Mouse (Mus musculus) limb, embryonic 15.5 days (tissue): ENCODE data around the gene Dot1l. TPM values are rescaled to one million over a fixed set of nuclear protein-coding genes. Genes with fewer than 3 reads are reported as not detected.
"Not testable (repeated sequence)": the region's sequence is repeated elsewhere in the genome, so short reads cannot be mapped to it uniquely, and the experiment has no call there.

Source experiments
- ATAC-seq: fragments of 200-750 bp; cut with Nextera tagmentation; 2 replicates; pipeline ENCODE4 v1.8.0; 2017; ENCODE audit warnings: low read depth, moderate TSS enrichment; ENCODE audit not compliant: insufficient number of reproducible peaks, low FRiP score, low TSS enrichment
- H3K27ac ChIP-seq: fragments of 300-500 bp; sonication (generic); 2 replicates; pipeline ENCODE4 v1.5.1; 2015; ENCODE audit warnings: moderate library complexity, mild to moderate bottlenecking, inconsistent platforms
- H3K27me3 ChIP-seq: fragments of 300-500 bp; sonication (generic); 2 replicates; pipeline ENCODE4 v1.6.1; 2015; ENCODE audit warnings: inconsistent platforms
- H3K36me3 ChIP-seq: fragments of 300-500 bp; sonication (generic); 2 replicates; pipeline ENCODE4 v1.6.1; 2015; ENCODE audit warnings: inconsistent platforms
- H3K4me1 ChIP-seq: fragments of 300-500 bp; sonication (generic); 2 replicates; pipeline ENCODE4 v1.6.1; 2015; ENCODE audit warnings: inconsistent platforms
- H3K4me2 ChIP-seq: fragments of 300-500 bp; sonication (generic); 2 replicates; pipeline ENCODE4 v1.6.1; 2015; ENCODE audit warnings: mild to moderate bottlenecking, inconsistent platforms
- H3K4me3 ChIP-seq: fragments of 300-500 bp; sonication (generic); 2 replicates; pipeline ENCODE4 v1.5.1; 2015; ENCODE audit warnings: mild to moderate bottlenecking, inconsistent platforms
- H3K9ac ChIP-seq: fragments of 300-500 bp; sonication (generic); 2 replicates; pipeline ENCODE4 v1.6.1; 2015; ENCODE audit warnings: inconsistent platforms
- H3K9me3 ChIP-seq: fragments of 300-500 bp; sonication (generic); 2 replicates; pipeline ENCODE4 v1.6.1; 2016; ENCODE audit warnings: inconsistent platforms
- WGBS: fragments of 180-500 bp; shearing (Covaris S2); methylation state at CpG from one replicate; pipeline ENCODE4 v1.1.7; 2015; 5-methylcytosine and 5-hydroxymethylcytosine counted together
- polyA plus RNA-seq: library from polyadenylated mRNA; unstranded; fragments of >200 nt; fragmentation: Nextera tagmentation; extraction: Ambion mirVana; gene quantifications from 2 replicates; pipeline ENCODE4 v1.2.1, GENCODE M21; 2015

Gene Dot1l
- polyA plus RNA-seq, 1 experiment from 2014 or later, result 15.3 TPM

DNA sequence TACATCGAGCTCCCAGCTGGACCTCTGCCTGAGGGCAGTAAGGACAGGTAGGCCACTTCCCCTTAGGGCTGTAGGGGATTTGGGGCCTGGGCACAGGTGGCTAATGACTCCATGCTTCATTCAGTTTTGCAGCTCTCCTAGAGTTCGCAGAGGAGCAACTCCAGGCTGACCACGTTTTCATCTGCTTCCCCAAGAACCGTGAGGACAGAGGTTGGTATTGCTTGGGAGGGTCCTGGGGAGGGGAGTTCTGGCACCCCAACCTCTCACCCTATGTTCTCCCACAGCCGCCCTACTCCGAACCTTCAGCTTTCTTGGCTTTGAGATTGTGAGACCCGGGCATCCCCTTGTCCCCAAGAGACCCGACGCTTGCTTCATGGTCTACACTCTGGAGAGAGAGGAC, 73.6 kb downstream of the Dot1l start:
- H3K4me2 ChIP-seq, result peak overlapping the region; percentile 91; the same call in 1 of the 2 replicates
- H3K4me3 ChIP-seq, result peak overlapping the region; percentile 74; the same call in 1 of the 2 replicates
- 73% methylated on average over 9 of the region's 9 CpGs for WGBS
- H3K36me3 ChIP-seq, result peaks cover 20% of the 10 kb centered on the region
- not testable (repeated sequence) for ATAC-seq, H3K27ac ChIP-seq, H3K9me3 ChIP-seq, H3K9ac ChIP-seq, H3K27me3 ChIP-seq
- H3K4me1 ChIP-seq, result peaks cover 37% of the 10 kb centered on the region

DNA sequence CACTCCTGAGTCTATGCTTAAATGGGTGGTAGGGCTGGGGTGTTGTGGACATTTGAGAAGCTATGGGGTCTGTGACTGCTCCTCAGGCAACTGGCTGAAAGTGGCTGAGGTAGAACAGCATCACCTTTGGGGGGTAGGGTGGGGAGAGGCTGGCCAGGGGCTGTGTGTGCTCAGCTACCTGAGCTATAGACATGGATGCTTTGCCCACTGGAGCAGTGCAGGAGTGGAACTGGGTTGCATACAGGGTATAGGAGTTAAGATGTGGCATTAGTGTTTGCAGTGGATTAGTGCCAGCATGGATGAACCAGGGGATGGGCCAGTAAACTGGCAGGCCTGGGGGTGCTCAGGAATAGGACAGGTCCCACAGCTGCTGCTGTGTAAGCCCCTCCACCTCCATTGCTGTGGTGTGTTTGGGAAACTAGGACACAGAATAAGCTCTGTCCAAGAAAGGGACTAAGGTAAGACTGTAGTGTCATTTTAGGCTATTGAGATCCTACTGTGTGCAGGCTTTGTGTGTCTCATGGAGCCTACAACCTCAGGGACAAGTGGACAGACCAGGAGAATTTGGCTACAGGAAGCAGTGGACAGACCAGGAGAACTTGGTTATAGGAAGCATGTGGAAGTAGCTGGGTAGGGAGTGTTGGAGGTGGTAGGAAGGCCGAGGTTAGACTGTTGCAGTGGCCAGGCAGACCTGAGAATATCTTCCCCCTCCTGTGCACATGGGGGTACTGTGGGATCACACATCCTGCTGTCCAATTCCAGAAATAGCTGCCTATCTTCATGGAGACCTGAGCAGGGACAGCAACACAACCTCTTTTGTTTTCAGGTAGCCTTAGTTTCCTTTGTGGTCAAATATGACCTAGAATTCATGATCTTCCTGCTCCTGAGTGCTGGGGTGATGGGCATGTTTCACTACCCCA, 74.6 kb downstream of the Dot1l start:
- H3K4me1 ChIP-seq, result peaks cover 37% of the 10 kb centered on the region

DNA sequence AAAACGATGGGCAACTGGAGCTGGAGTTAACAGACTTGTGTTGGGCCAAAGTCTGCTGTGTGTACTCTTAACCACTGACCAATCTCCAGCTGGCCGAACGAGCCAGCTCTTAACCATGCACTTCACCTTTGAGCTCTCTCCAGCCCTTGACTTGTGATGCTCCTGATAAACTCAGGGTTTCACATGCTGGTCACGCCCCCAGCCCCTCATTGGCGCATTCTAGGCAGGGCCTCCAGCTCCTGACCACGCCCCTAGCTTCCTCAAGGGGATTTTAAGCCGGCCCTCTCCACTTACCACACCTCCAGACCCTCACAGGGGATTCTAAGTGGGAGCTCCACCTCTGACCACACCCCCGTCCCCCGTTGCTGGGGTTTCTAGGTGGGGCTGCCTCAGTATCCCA, 76.1 kb downstream of the Dot1l start:
- peaks cover 34% of the 10 kb centered on the region for H3K27me3 ChIP-seq
- no peak overlapping the region for H3K27ac ChIP-seq
- no peak overlapping the region for H3K9ac ChIP-seq
- no peak overlapping the region for H3K4me2 ChIP-seq
- no peak for ATAC-seq
- 5% methylated on average over 9 of the region's 9 CpGs for WGBS
- peaks cover 45% of the 10 kb centered on the region for H3K4me1 ChIP-seq
- H3K4me3 ChIP-seq, result no peak overlapping the region
- peaks cover 20% of the 10 kb centered on the region for H3K36me3 ChIP-seq
- no peaks in the 10 kb centered on the region for H3K9me3 ChIP-seq

More for the DNA sequence above, 74.6 kb downstream of the Dot1l start:
- WGBS, result 67% methylated on average over 1 of the region's 1 CpGs
- peaks cover 19% of the 10 kb centered on the region for H3K27me3 ChIP-seq
- H3K36me3 ChIP-seq, result peaks cover 20% of the 10 kb centered on the region
- no peak overlapping the region for H3K27ac ChIP-seq
- H3K9me3 ChIP-seq, result no peaks in the 10 kb centered on the region
- no peak overlapping the region for H3K4me3 ChIP-seq
- H3K4me2 ChIP-seq, result no peak overlapping the region
- H3K9ac ChIP-seq, result no peak overlapping the region
- ATAC-seq, result no peak

DNA sequence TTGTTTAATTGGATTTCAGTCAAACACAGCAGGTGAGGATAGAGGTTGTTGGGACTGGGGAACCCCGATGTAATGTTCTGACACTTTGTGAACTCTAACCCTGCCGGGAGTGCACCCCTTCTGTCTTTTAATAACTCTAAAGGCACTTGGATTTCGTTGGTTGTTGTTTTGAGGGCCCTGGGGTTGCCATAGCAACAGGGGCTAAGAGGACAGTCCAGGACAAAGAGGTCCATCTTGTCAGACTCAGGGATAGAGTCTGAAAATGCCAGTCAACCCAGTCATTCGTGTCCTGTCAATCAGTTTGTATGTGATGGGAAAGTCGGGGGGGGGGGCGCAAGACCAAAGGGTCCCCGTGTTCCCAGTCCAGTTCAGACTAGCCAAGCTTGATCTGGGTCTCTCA, 77.8 kb downstream of the Dot1l start:
- Histone ChIP-seq H3K4me1 (peaks cover 42% of the 10 kb centered on the region), H3K27me3 (peaks cover 45% of the 10 kb centered on the region), H3K4me2 (no peak overlapping the region), H3K4me3 (no peak overlapping the region), H3K9ac (no peak overlapping the region), H3K27ac (no peak overlapping the region), H3K9me3 (no peaks in the 10 kb centered on the region), H3K36me3 (peaks cover 20% of the 10 kb centered on the region)
- ATAC-seq, result no peak
- 75% methylated on average over 7 of the region's 7 CpGs for WGBS

DNA sequence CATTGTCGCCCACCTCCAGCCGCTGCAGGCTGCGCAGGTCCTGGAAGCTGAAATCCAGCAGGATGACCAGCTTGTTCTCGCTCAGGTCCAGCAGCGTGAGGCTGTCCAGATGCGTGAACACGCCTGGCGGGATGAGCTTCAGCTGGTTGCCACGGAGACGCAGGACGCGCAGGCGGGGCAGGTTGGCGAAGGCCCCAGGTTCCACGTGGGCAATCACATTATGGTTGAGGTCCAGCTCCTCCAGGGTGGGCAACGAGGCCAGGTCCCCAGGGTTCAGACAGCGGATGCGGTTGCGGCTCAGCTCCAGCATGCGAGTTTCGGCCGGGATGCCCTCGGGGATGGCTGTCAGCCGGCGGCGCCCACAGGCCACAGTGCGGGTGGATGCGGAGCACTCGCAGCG, 80.6 kb downstream of the Dot1l start:
- WGBS, result 53% methylated on average over 30 of the region's 30 CpGs
- no peak for ATAC-seq
- H3K4me1 ChIP-seq, result peaks cover 18% of the 10 kb centered on the region
- H3K27ac ChIP-seq, result no peak overlapping the region
- peaks cover under 1% of the 10 kb centered on the region for H3K36me3 ChIP-seq
- no peaks in the 10 kb centered on the region for H3K9me3 ChIP-seq
- H3K9ac ChIP-seq, result no peak overlapping the region
- peaks cover 53% of the 10 kb centered on the region for H3K27me3 ChIP-seq
- no peak overlapping the region for H3K4me2 ChIP-seq
- no peak overlapping the region for H3K4me3 ChIP-seq

DNA sequence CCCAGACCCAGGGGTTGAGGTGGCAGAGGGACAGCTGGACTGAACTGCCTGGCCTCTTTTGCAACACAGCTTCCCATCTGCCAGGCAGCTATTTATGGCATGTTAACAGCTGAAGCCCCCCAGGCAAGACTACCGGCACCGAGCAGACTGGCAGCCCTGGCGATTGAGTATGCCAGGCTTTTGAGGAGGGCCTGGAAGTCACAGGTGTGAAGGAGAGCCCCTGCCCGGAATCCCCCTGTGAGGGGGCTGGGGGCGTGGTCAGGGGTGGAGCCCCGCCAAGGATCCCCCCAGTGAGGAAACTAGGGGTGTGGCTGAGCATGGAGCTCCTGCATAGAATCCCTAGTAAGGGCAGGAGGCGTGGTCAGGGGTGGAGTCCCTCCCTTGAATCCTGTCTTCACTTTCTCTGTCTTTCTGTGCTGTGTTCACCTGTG, 82.0 kb downstream of the Dot1l start:
- no peak for ATAC-seq

DNA sequence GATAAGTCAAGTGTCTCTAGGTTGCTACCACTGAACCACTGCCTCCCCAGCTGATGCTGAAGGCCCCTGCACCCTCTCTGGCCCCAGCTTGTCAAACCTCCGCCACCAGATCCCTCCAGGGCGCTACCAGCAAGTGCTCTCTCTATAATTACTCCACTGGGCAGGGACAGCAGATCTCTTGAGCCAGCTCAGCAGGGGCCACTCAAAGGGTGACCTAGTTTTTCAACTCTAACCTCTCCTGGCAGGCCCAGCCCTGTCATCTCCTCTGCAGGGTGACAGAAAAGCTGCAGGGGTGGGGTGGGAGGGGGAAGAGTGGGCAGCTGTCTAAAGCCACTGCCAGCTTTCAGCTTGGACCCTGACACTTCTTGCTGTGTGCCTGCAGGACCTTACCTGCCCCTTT, 82.8 kb downstream of the Dot1l start:
- Histone ChIP-seq H3K27ac (no peak overlapping the region), H3K27me3 (peaks cover 73% of the 10 kb centered on the region), H3K4me1 (0 out of 2 replicates have a peak, but pooled peaks cover 10% of the 10 kb centered on the region), H3K4me3 (no peak overlapping the region), H3K9ac (no peak overlapping the region), H3K4me2 (no peak overlapping the region), H3K9me3 (no peaks in the 10 kb centered on the region), H3K36me3 (no peaks in the 10 kb centered on the region)
- 15% methylated on average over 2 of the region's 2 CpGs for WGBS
- ATAC-seq, result no peak

More for the DNA sequence above, 82.0 kb downstream of the Dot1l start:
- Histone ChIP-seq H3K4me2 (no peak overlapping the region), H3K27me3 (peaks cover 66% of the 10 kb centered on the region), H3K9ac (no peak overlapping the region), H3K36me3 (no peaks in the 10 kb centered on the region), H3K4me3 (no peak overlapping the region), H3K27ac (no peak overlapping the region), H3K9me3 (no peaks in the 10 kb centered on the region), H3K4me1 (0 out of 2 replicates have a peak, but pooled peaks cover 10% of the 10 kb centered on the region)
- WGBS, result 29% methylated on average over 7 of the region's 7 CpGs

DNA sequence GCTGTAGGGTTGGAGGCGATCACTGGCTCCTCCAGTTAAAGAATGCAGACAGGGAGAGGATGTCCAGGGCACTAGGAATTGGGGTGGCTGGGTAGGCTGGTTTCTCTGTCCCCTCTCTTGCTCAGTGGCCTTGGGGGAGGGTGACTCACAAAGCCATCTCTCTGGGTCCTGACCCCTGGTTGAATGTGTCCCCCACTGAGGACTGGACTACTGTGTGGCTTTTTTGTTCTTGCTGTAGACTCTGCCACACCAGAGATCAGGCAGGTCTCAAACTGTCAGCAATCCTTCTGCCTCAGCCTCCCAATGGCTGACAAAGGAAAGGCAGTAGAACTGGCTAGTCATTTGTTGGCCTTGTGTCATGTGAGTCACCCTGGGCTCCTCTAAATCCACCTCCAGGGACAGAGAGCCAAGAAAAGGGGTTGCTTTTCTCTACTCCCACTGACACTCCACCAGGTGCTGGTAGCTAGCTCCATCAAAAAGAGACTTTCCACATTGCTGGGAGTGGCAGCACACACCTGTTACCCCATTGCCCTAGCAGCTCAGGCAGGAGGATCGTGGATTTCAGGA, 83.4 kb downstream of the Dot1l start:
- ATAC-seq, result no peak
- H3K4me1 ChIP-seq, result peaks cover 12% of the 10 kb centered on the region
- H3K36me3 ChIP-seq, result no peaks in the 10 kb centered on the region
- H3K9ac ChIP-seq, result no peak overlapping the region
- WGBS, result 72% methylated on average over 2 of the region's 2 CpGs
- H3K9me3 ChIP-seq, result no peaks in the 10 kb centered on the region
- no peak overlapping the region for H3K4me3 ChIP-seq
- no peak overlapping the region for H3K4me2 ChIP-seq
- H3K27me3 ChIP-seq, result peaks cover 73% of the 10 kb centered on the region
- no peak overlapping the region for H3K27ac ChIP-seq

DNA sequence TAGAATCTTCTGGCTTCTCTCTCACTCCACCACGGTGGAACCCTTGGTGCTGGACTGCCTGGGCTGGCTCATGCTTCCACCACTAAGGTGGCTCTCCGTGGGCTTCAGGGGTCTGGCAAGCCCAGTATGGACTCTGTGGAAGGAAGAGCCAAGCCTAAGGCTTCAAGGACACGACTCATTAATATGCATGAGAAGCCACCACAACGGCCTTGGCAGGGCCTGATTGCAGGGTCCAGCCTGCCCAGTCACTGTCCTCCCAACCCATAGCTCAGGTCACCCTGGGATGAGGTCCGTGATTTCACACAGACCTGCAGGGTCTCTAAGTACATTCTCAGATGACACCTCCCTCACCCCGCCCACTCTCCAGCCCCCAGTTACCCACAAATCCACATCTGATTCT, 84.8 kb downstream of the Dot1l start:
- Histone ChIP-seq H3K9ac (no peak overlapping the region), H3K9me3 (no peaks in the 10 kb centered on the region), H3K4me2 (no peak overlapping the region), H3K27me3 (peaks cover 73% of the 10 kb centered on the region), H3K27ac (no peak overlapping the region), H3K4me1 (peaks cover 22% of the 10 kb centered on the region), H3K4me3 (no peak overlapping the region), H3K36me3 (no peaks in the 10 kb centered on the region)
- no peak for ATAC-seq
- WGBS, result 60% methylated on average over 6 of the region's 6 CpGs

DNA sequence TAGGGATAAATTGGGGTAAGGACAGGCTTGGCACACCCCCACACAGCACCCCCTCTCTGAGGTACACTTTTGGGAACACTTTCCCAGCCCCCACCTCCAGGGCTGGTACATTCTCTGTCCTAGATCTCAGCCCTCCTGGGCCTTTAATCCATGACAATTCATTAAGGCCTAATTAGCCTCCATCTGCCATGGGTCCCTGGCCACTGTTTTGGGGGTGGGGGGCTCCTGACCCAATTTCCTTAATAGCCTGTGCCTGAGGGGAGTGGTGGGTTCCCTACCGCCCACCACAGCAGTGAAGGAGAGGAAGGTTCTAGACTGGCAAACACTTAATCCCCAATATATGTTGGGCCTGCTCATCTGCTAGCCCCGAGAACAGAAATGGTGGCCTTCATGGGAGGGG, 86.7 kb downstream of the Dot1l start:
- peaks cover 70% of the 10 kb centered on the region for H3K27me3 ChIP-seq
- H3K9ac ChIP-seq, result no peak overlapping the region
- ATAC-seq, result no peak
- H3K9me3 ChIP-seq, result no peaks in the 10 kb centered on the region
- H3K4me3 ChIP-seq, result no peak overlapping the region
- H3K4me1 ChIP-seq, result peaks cover 14% of the 10 kb centered on the region
- 55% methylated on average over 2 of the region's 2 CpGs for WGBS
- H3K36me3 ChIP-seq, result no peaks in the 10 kb centered on the region
- no peak overlapping the region for H3K4me2 ChIP-seq
- no peak overlapping the region for H3K27ac ChIP-seq

DNA sequence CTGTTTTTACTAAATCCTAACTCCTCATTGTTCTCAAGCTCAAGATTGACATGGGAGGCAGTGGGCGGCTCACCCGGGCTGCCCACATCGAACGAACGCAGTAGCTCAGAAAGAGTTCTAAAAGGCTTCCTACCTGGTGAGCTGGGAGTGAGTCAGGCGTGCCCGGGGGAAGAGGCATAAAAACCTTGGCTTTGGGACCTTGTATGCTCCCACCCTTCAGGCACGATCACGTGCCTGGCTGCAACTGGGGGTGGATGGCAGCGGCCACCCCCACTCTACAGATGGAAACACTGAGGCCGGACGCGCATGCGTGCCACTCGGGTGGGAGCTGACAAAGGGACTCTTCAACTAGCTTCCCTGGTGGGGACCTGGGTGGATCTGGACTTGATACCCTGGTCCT, 87.3 kb downstream of the Dot1l start:
- H3K27ac ChIP-seq, result no peak overlapping the region
- no peak for ATAC-seq
- H3K4me3 ChIP-seq, result no peak overlapping the region
- peaks cover 65% of the 10 kb centered on the region for H3K27me3 ChIP-seq
- H3K9ac ChIP-seq, result no peak overlapping the region
- WGBS, result 82% methylated on average over 15 of the region's 15 CpGs
- H3K36me3 ChIP-seq, result no peaks in the 10 kb centered on the region
- no peak overlapping the region for H3K4me2 ChIP-seq
- peaks cover 14% of the 10 kb centered on the region for H3K4me1 ChIP-seq
- H3K9me3 ChIP-seq, result no peaks in the 10 kb centered on the region
